Mouse (Mus musculus) olfactory bulb, adult 2 months (tissue): ENCODE measurements around the gene Gabpb2. TPM values are rescaled to one million over a fixed set of nuclear protein-coding genes. Genes with fewer than 3 reads are reported as not detected.

ENCODE experiments used
- H3K27ac ChIP-seq: fragments of 200-500 bp; 2 replicates; pipeline ENCODE4 v1.5.1; 2012; ENCODE audit warnings: low read depth, low read length; ENCODE audit not compliant: insufficient read depth
- H3K4me1 ChIP-seq: fragments of 200-500 bp; 2 replicates; pipeline ENCODE4 v1.6.1; 2012; ENCODE audit warnings: low read length; ENCODE audit not compliant: control insufficient read depth, insufficient read depth
- H3K4me3 ChIP-seq: fragments of 200-500 bp; 2 replicates; pipeline ENCODE4 v1.5.1; 2012; ENCODE audit warnings: mild to moderate bottlenecking, low read depth, low read length, moderate library complexity; ENCODE audit not compliant: insufficient read depth
- CTCF ChIP-seq: fragments of 200-500 bp; IDR thresholded peaks from 2 replicates; pipeline ENCODE4 v1.5.1; 2012; ENCODE audit warnings: low read depth, mild to moderate bottlenecking, low read length, moderate library complexity; ENCODE audit not compliant: insufficient read depth
- POLR2A ChIP-seq: fragments of 200-500 bp; IDR thresholded peaks from 2 replicates; pipeline ENCODE4 v1.6.1; 2012; ENCODE audit warnings: mild to moderate bottlenecking, low read depth, low read length, moderate library complexity; ENCODE audit not compliant: insufficient read depth
- WGBS: fragments of 180-500 bp; shearing (Covaris S2); methylation state at CpG from one replicate; pipeline ENCODE4 v1.1.7; 2018; 5-methylcytosine and 5-hydroxymethylcytosine counted together
- polyA plus RNA-seq: library from polyadenylated mRNA; stranded (reverse); fragments of >200 nt; gene quantifications from 2 replicates; pipeline ENCODE4 v1.2.4, GENCODE M21; 2012; ENCODE audit warnings: low replicate concordance; ENCODE audit not compliant: missing spikeins, insufficient read depth, insufficient read length

Gene Gabpb2
- polyA plus RNA-seq, 1 experiment: not detected

GRCm38 (mm10) chr3:95233303-95233980, 15.7 kb upstream of the Gabpb2 start:
- 87% methylated on average over 16 of the region's 16 CpGs for WGBS
- TF ChIP-seq CTCF: no peak
- no peak for TF ChIP-seq POLR2A
- Histone ChIP-seq H3K4me3 (no peak overlapping the region), H3K27ac (no peak overlapping the region), H3K4me1 (peaks cover 35% of the 10 kb centered on the region)

GRCm38 (mm10) chr3:95232771-95233170, 15.1 kb upstream of the Gabpb2 start:
- H3K4me1 ChIP-seq: peaks cover 35% of the 10 kb centered on the region
- TF ChIP-seq CTCF (no peak), POLR2A (no peak)
- H3K4me3 ChIP-seq: no peak overlapping the region
- WGBS: 77% methylated on average over 7 of the region's 7 CpGs
- H3K27ac ChIP-seq: no peak overlapping the region

GRCm38 (mm10) chr3:95231298-95232221, 13.8 kb upstream of the Gabpb2 start, which contains the start of gene Mllt11:
TSS of gene Mllt11 (minus strand) at chr3:95232171.
- Histone ChIP-seq H3K4me1 (peaks cover 31% of the 10 kb centered on the region), H3K4me3 (no peak within 1 kb of the TSS), H3K27ac (peak within 1 kb of the TSS; percentile 48; the same call in 1 of the 2 replicates)
- 35% methylated on average over 13 of the region's 13 CpGs for WGBS
- TF ChIP-seq CTCF: no peak
- no peak for TF ChIP-seq POLR2A

- WGBS: 21% methylated on average over 8 of the region's 8 CpGs
- peak overlapping the region; percentile 45 for H3K4me3 ChIP-seq
- peak overlapping the region; percentile 71; the same call in 1 of the 2 replicates for H3K27ac ChIP-seq
- TF ChIP-seq CTCF: no peak
- TF ChIP-seq POLR2A: no peak
- H3K4me1 ChIP-seq: peaks cover 28% of the 10 kb centered on the region
Measured at GRCm38 (mm10) chr3:95230495-95231297, 13.0 kb upstream of the Gabpb2 start.

GRCm38 (mm10) chr3:95229781-95230494, 12.2 kb upstream of the Gabpb2 start:
- WGBS: 10% methylated on average over 13 of the region's 13 CpGs
- TF ChIP-seq POLR2A: no peak
- no peak for TF ChIP-seq CTCF
- Histone ChIP-seq H3K4me1 (peaks cover 22% of the 10 kb centered on the region), H3K27ac (peak overlapping the region; percentile 71), H3K4me3 (peak overlapping the region; percentile 67)

- peak overlapping the region; percentile 67 for H3K4me3 ChIP-seq
- peaks cover 25% of the 10 kb centered on the region for H3K4me1 ChIP-seq
- H3K27ac ChIP-seq: peak overlapping the region; percentile 66
- TF ChIP-seq POLR2A: no peak
- TF ChIP-seq CTCF: no peak
- WGBS: under 1% methylated on average over 43 of the region's 43 CpGs
Measured at GRCm38 (mm10) chr3:95228894-95229780, 11.4 kb upstream of the Gabpb2 start.

GRCm38 (mm10) chr3:95228148-95228893, 10.6 kb upstream of the Gabpb2 start, which contains the start of gene Cdc42se1:
TSS of gene Cdc42se1 (plus strand) at chr3:95228732.
- no peak for TF ChIP-seq CTCF
- TF ChIP-seq POLR2A: peak; percentile 89
- peaks cover 25% of the 10 kb centered on the region for H3K4me1 ChIP-seq
- under 1% methylated on average over 64 of the region's 64 CpGs for WGBS

More at GRCm38 (mm10) chr3:95228148-95228893, 10.6 kb upstream of the Gabpb2 start, which contains the start of gene Cdc42se1:
- peak within 1 kb of the TSS; percentile 67 for H3K4me3 ChIP-seq
- H3K27ac ChIP-seq: peak within 1 kb of the TSS; percentile 96
